Mouse (Mus musculus): ENCODE data around the gene Arid1b. TPM values are rescaled to one million over a fixed set of nuclear protein-coding genes. Genes with fewer than 3 reads are reported as not detected.

The Arid1b gene
- polyA plus RNA-seq, 1 experiment from 2014 or later, result 14.8 TPM

DNA sequence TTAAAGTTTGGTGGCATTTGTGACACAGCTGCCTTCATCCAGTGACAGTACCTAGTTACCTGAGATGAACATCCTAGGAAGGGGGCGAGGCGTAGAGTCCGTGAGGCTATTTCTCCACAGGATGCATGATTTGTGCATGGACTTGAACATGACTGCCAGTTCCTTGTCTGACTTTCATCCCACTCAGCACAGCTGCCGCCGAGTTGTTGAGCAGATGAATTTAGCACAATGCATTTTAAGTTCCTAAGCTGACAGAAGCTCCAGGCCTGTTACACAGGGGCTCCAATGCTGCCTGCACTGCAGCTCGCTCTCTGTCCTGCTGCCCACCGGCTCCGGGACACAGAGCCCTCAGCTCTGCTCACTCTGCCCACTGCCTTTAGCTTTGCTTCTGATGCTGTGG lies 181.4 kb downstream of the Arid1b start:
- no peaks in the 10 kb centered on the region for H3K9me3 ChIP-seq
- no peak for ATAC-seq
- peaks cover 49% of the 10 kb centered on the region for H3K4me1 ChIP-seq (replicated peaks)
- H3K36me3 ChIP-seq, result no peaks in the 10 kb centered on the region
- WGBS, result 69% methylated on average over 8 of the region's 8 CpGs
- H3K9ac ChIP-seq (replicated peaks), result no peak overlapping the region
- no peak overlapping the region for H3K4me3 ChIP-seq (replicated peaks)
- no peak overlapping the region; the same call in 1 of the 2 replicates for H3K27ac ChIP-seq
- no peak overlapping the region for H3K4me2 ChIP-seq (replicated peaks)
- H3K27me3 ChIP-seq, result no peaks in the 10 kb centered on the region

DNA sequence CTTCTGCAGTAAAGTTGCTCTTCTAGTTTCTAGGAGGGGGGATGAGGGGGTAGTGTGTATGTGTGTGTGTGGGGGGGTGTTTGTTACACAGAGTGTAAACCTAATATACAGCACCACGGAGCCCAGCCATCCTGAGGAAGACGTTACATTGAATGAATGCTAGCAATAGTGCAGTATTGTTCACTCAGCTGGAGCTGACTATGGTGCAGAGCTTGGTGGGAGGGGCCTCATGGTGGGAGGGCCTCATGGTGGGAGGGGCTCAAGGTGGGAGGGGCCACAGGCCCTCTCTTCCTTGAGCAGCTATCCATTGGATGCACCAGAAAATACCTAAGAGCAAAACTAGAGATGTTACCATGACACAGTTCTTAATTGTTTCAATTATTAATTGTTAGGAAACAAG lies 182.2 kb downstream of the Arid1b start:
- Histone ChIP-seq H3K9ac (replicated peaks) (no peak overlapping the region), H3K27ac (no peak overlapping the region), H3K4me1 (replicated peaks) (peaks cover 53% of the 10 kb centered on the region), H3K36me3 (no peaks in the 10 kb centered on the region), H3K4me3 (replicated peaks) (no peak overlapping the region), H3K4me2 (replicated peaks) (no peak overlapping the region), H3K27me3 (no peaks in the 10 kb centered on the region), H3K9me3 (no peaks in the 10 kb centered on the region)
- 77% methylated on average over 2 of the region's 2 CpGs for WGBS
- ATAC-seq, result peak; percentile 53; the same call in 1 of the 2 replicates

DNA sequence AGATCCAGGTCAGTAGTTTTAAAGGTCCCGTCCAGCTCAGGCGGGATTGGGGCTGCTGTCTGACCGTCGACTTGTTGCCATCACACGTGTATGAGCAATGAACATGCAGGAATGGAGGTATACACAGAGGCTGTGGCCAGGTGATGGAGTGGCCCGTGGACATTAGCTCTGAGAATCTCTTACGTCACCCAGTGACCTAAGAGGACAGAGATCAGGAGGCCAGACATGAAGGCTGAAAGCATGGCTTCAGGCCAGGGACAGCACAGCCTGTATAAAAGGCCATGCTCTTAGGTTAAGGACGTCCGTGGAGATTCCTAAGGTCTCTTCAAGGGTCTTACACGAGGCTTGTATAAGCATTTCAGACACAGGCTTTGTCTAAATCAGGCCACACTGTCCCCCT lies 184.4 kb downstream of the Arid1b start:
- ATAC-seq, result no peak
- Histone ChIP-seq H3K4me3 (replicated peaks) (no peak overlapping the region), H3K27ac (no peak overlapping the region), H3K9ac (replicated peaks) (no peak overlapping the region), H3K4me2 (replicated peaks) (no peak overlapping the region), H3K9me3 (no peaks in the 10 kb centered on the region), H3K27me3 (no peaks in the 10 kb centered on the region), H3K36me3 (no peaks in the 10 kb centered on the region), H3K4me1 (replicated peaks) (peaks cover 51% of the 10 kb centered on the region)
- WGBS, result 85% methylated on average over 10 of the region's 10 CpGs

DNA sequence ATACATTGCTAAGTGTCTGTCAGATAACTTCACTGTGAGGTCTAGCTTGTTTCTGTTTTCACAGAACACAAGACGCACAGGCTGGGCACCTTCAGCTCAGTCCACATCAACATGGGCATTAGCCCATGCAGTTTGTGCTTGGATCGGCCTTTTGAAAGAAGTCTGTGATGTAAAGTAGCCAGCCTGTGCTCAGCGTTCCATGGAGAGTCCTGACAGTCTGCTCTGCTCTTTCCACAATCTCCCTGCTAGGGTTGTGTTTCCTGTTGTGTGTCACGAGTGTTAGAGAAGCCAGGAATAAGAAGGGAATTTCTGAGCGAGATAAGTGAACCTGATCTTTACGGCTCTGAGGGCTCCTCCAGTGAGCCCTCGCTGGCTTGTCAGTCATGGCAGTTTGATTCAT lies 184.9 kb downstream of the Arid1b start:
- no peak for ATAC-seq
- H3K4me2 ChIP-seq (replicated peaks), result no peak overlapping the region
- no peaks in the 10 kb centered on the region for H3K36me3 ChIP-seq
- H3K4me3 ChIP-seq (replicated peaks), result no peak overlapping the region
- H3K9ac ChIP-seq (replicated peaks), result no peak overlapping the region
- no peak overlapping the region for H3K27ac ChIP-seq
- no peaks in the 10 kb centered on the region for H3K27me3 ChIP-seq
- peaks cover 56% of the 10 kb centered on the region for H3K4me1 ChIP-seq (replicated peaks)
- WGBS, result 62% methylated on average over 7 of the region's 7 CpGs
- H3K9me3 ChIP-seq, result no peaks in the 10 kb centered on the region

DNA sequence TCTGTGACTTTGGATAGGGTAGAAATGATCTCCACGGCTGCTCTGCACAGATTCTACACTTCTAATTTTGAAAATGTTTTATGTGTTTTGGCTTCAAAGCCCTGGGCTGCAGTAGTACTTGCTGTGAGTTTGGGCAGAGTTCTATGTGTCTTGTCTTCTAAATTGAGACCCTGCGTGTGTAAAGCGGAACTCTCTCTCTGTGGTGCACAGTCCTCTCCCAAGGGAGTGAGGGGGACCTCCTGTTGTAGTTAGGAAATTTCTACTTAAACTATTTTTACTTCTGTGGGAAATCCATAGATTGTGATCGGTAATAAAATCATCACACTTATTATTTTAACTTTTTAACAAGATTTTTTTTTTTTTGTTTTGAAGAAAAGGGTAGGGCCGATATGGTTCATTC lies 185.3 kb downstream of the Arid1b start:
- H3K9me3 ChIP-seq, result no peaks in the 10 kb centered on the region
- peaks cover 58% of the 10 kb centered on the region for H3K4me1 ChIP-seq (replicated peaks)
- no peak overlapping the region for H3K4me2 ChIP-seq (replicated peaks)
- H3K27ac ChIP-seq, result no peak overlapping the region
- no peak overlapping the region for H3K4me3 ChIP-seq (replicated peaks)
- WGBS, result 85% methylated on average over 5 of the region's 5 CpGs
- no peak for ATAC-seq
- no peaks in the 10 kb centered on the region for H3K27me3 ChIP-seq
- H3K9ac ChIP-seq (replicated peaks), result no peak overlapping the region
- no peaks in the 10 kb centered on the region for H3K36me3 ChIP-seq

DNA sequence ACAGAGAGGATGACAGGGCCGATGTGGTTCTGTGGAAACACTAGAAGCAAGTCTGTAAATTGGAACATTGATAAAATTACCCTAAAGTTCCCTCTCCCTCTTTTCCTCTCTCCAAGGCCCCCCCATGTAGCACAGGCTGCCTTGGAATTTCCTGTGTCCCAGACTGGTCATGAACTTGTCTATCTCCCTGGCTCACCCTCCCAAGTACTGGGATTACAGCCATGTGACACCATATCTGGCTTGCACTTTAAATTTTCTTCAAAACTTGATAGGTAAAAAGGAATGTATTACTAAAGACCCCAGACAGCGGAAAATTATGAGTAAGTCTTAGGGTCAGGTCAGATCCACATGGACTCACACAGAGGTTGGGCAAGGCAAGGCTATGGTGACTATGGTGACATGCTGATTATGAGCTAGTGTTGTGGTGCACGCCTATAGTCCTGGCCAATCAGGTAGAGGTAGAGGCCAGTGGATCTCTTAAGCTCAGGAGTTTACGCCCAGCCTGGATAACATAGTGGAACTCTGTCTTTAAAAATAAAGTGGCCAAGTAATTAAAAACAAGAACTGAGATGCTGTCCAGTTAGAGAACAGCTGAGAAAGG lies 185.9 kb downstream of the Arid1b start:
- Histone ChIP-seq H3K27ac (no peak overlapping the region), H3K36me3 (no peaks in the 10 kb centered on the region), H3K4me1 (replicated peaks) (peaks cover 56% of the 10 kb centered on the region), H3K4me3 (replicated peaks) (no peak overlapping the region), H3K9ac (replicated peaks) (no peak overlapping the region), H3K4me2 (replicated peaks) (no peak overlapping the region), H3K9me3 (no peaks in the 10 kb centered on the region), H3K27me3 (no peaks in the 10 kb centered on the region)
- no peak for ATAC-seq
- WGBS, result 95% methylated on average over 4 of the region's 4 CpGs

DNA sequence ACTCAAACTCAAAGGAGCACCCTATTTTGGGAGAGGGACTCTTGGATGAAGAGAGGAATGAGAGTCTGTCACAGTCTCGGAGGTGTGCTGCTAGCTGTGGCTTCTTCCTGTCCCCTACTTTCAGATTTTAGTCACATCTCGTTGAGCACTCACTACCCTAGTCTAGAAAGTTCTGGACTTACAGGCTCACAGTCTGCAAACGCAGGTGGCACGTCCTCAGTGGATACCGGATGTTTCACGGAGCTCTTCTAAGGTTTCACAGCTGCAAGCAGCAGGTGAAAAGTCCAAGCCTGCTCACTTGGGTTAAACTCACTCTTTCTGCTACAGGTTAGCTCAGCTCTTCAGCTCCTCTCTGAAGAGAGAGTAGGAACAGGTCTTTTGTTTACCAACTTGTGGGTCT lies 186.8 kb downstream of the Arid1b start:
- H3K9me3 ChIP-seq, result no peaks in the 10 kb centered on the region
- H3K27me3 ChIP-seq, result no peaks in the 10 kb centered on the region
- H3K9ac ChIP-seq (replicated peaks), result no peak overlapping the region
- 92% methylated on average over 6 of the region's 6 CpGs for WGBS
- H3K27ac ChIP-seq, result no peak overlapping the region
- ATAC-seq, result no peak
- H3K4me3 ChIP-seq (replicated peaks), result no peak overlapping the region
- no peak overlapping the region for H3K4me2 ChIP-seq (replicated peaks)
- H3K4me1 ChIP-seq (replicated peaks), result peaks cover 52% of the 10 kb centered on the region
- no peaks in the 10 kb centered on the region for H3K36me3 ChIP-seq

DNA sequence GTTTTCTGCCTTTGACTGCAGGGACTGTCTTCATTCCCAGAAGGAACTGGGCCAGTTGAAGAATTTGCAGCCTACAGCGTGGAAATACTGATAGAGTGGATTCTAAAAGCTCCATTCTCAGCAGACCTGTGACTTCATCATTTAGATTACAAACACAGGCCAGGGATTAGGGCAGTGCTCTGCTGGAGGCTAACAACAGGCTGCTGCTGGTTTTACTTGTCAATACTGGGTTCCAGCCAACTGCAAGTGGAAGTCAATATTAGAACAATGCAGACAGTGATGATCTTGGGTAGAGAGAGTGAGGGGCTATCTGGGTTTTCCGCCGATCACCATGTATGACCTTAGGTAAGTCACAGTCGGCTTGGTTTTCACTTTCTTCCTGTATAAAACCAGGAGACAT lies 188.4 kb downstream of the Arid1b start:
- Histone ChIP-seq H3K27ac (no peak overlapping the region), H3K4me3 (replicated peaks) (no peak overlapping the region), H3K4me1 (replicated peaks) (peaks cover 56% of the 10 kb centered on the region), H3K4me2 (replicated peaks) (no peak overlapping the region), H3K9ac (replicated peaks) (no peak overlapping the region), H3K36me3 (no peaks in the 10 kb centered on the region), H3K9me3 (no peaks in the 10 kb centered on the region), H3K27me3 (no peaks in the 10 kb centered on the region)
- WGBS, result 81% methylated on average over 4 of the region's 4 CpGs
- no peak for ATAC-seq

DNA sequence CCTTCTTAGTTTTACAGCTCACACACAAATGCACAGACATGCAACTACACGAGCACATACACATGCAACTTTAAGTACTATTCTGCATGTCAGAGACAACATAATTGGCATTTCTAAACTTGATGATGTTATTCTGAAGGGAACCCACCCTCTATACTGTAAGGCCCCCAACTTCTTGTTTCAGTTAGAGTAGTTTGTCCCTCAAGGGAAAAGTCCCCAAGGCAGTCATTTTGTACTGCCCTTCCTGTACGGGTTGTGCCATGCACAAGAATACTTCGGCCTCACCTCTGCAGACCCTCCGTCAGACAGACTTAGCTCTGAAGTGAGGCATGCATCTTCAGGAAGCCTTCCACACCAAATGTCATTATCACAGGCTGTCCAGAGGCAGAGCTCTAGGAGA lies 191.4 kb downstream of the Arid1b start:
- Histone ChIP-seq H3K4me1 (replicated peaks) (peaks cover 73% of the 10 kb centered on the region), H3K4me3 (replicated peaks) (no peak overlapping the region), H3K9ac (replicated peaks) (no peak overlapping the region), H3K27me3 (no peaks in the 10 kb centered on the region), H3K4me2 (replicated peaks) (no peak overlapping the region), H3K27ac (no peak overlapping the region), H3K36me3 (no peaks in the 10 kb centered on the region), H3K9me3 (no peaks in the 10 kb centered on the region)
- WGBS, result 74% methylated on average over 4 of the region's 4 CpGs
- no peak for ATAC-seq

DNA sequence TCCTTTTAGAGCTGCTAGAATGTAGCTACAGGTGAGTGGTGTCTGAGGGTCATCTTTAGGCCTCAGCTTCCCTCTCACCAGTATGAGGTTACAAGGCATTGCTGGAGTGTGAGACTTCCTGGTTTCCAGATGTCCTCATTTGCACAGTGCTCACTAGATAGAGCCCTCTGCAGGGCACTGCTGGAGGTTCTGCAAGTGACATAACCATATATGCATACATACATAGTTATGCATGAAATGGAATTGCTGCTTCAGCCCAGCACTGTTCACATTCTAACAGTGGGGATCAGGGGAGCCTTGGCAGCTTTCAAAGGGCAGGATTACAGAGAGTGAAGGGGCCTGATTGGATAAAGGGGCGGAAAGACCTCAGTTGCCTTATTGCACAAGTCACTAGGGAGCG lies 193.4 kb downstream of the Arid1b start:
- Histone ChIP-seq H3K4me1 (replicated peaks) (peaks cover 63% of the 10 kb centered on the region), H3K27me3 (no peaks in the 10 kb centered on the region), H3K9me3 (no peaks in the 10 kb centered on the region), H3K4me2 (replicated peaks) (no peak overlapping the region), H3K36me3 (no peaks in the 10 kb centered on the region), H3K9ac (replicated peaks) (no peak overlapping the region), H3K27ac (no peak overlapping the region), H3K4me3 (replicated peaks) (no peak overlapping the region)
- peak; percentile 34 for ATAC-seq
- 47% methylated on average over 2 of the region's 2 CpGs for WGBS

DNA sequence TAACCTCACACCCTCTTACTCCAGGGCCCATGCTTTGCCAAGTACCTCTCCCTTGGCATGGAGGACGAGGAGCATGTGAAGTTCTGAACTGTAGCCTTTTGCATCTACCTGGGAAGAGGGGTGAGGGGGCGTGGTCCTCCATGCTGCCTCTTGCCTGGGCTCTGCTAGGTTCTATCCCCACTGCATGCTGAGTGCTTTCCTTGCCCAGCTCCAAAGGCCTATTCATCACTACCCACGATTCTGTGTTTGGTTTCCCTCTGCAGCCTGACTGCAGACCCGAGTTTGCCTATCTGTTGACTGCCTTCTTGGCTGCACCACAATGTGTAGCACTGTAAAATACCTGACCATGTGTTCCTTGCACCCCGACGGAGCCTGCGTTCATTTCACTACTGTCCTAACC lies 194.3 kb downstream of the Arid1b start:
- H3K36me3 ChIP-seq, result no peaks in the 10 kb centered on the region
- H3K9me3 ChIP-seq, result no peaks in the 10 kb centered on the region
- H3K4me3 ChIP-seq (replicated peaks), result no peak overlapping the region
- peak overlapping the region; percentile 35 for H3K27ac ChIP-seq
- H3K4me1 ChIP-seq (replicated peaks), result peaks cover 56% of the 10 kb centered on the region
- no peaks in the 10 kb centered on the region for H3K27me3 ChIP-seq
- ATAC-seq, result no peak
- H3K4me2 ChIP-seq (replicated peaks), result no peak overlapping the region
- WGBS, result 74% methylated on average over 7 of the region's 7 CpGs
- H3K9ac ChIP-seq (replicated peaks), result no peak overlapping the region

DNA sequence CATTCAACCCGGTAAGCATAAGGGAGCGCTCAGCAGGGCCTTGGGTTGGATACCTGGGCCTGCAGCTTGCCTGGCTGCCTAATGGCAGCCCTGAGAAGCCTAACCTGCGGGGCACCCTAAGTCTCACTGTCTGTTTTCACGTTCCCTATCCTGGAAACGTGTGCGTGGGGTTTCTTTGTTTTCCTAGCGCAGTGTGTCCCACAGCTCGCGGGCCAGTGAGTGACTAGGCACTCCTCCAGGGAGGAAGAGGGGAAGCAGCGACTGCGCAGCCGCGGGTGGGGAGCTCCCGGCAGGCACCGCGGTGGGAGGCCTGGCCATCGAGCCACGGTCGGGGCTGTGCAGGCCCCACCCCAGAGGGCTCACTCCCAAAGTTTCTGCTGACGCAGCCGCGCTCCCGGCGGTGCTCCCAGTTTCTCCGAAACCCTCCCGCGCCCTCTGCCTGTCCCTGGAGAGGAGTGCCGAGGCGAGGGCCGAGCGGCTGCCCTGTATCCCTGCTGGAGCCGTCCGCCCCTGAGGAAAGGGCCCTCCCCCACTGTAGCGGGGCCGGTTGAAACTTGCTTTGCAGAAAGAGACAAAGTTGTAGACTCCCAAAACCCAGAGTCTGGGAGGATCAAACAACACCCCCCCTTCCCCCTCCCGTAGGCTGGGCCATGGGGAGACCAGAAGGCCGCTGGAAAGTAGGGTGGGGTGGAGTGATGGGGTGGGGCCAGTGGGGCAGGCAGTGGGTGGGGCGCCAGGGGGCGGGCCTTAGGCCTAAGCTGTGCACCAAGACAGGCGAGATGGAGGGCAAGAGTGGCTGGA lies 195.6 kb downstream of the Arid1b start:
- ATAC-seq, result peak; percentile 95
- Histone ChIP-seq H3K9ac (replicated peaks) (peak overlapping the region; percentile 79), H3K36me3 (no peaks in the 10 kb centered on the region), H3K4me2 (replicated peaks) (peak overlapping the region; percentile 85), H3K9me3 (no peaks in the 10 kb centered on the region), H3K4me1 (replicated peaks) (peaks cover 50% of the 10 kb centered on the region), H3K27me3 (no peaks in the 10 kb centered on the region), H3K27ac (peak overlapping the region; percentile 92), H3K4me3 (replicated peaks) (peak overlapping the region; percentile 56)
- under 1% methylated on average over 40 of the region's 40 CpGs for WGBS

All from midbrain, embryonic 13.5 days (tissue).